Mouse (Mus musculus) kidney, adult 11 months (tissue): Measurements from ENCODE around the gene Cox15.

Experiments used
- DNase-seq: peaks from one replicate; pipeline ENCODE4 v3.0.0; 2022

Gene Cox15

GRCm38 (mm10) chr19:43752489-43753225 lies at the start of gene Cox15, which contains the start of gene Cutc:
Cox15 (minus strand) TSS chr19:43753000.
Cutc (plus strand) TSS chr19:43752996.
- DNase-seq: peak; percentile 97

DNA sequence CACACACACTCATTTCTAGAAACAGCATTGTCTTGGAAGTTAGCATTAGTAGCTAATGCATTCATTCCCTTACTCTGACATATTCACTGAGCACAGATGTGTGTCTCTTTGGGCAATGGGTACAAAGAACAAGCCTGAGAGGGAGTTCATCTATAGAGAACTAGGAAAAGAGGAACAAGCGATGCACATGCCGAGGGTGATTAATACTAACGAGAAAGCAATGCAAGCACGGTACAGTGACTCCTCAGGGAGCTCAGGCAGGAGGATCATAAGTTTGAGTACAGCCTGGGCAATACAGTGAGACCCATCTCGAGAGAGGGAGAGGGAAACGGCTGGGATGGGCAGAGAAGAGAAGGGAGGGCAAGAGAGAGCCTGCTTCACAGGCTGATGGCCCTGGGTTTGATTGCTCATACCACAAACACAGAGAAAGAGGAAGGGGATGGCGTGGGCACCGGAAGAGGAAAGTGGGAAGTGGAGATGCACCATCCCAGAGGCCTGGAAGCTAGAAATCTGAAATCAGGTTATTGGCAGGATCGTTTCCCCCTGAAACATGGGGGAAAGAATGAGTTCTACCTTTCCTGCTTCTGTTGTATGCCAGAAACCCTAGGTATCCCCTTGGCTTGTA lies 48.7 kb upstream of the Cox15 start:
- no peak for DNase-seq

GRCm38 (mm10) chr19:43797216-43797615 lies 44.4 kb upstream of the Cox15 start:
- DNase-seq: no peak

GRCm38 (mm10) chr19:43795511-43795910 lies 42.7 kb upstream of the Cox15 start:
- DNase-seq: no peak

- no peak for DNase-seq
Measured at GRCm38 (mm10) chr19:43793951-43794350, 41.2 kb upstream of the Cox15 start.

GRCm38 (mm10) chr19:43792537-43792936 lies 39.7 kb upstream of the Cox15 start:
- DNase-seq: no peak

GRCm38 (mm10) chr19:43789817-43790216 lies 37.0 kb upstream of the Cox15 start:
- DNase-seq: no peak

- no peak for DNase-seq
Measured at GRCm38 (mm10) chr19:43786249-43787026, 33.6 kb upstream of the Cox15 start.

- DNase-seq: no peak
Measured at GRCm38 (mm10) chr19:43784761-43785160, 32.0 kb upstream of the Cox15 start.

DNA sequence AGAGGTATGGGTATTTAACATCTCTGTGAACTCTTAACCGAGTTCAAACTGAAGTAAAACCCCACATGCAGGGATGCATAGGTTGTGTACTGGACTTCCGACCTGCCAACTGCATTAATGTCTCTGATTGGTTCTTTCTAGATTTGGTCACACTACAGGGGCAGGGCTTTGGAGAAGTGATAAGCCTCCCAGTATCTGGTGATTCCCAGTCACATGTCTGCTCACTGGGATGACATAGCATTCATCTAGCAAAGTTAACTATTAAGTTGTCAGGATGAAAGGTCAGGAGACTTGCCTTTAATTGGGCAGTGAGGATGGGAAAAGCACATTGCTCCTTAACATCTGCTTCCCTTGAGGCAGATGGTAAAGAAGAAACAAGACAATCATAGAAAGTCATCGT lies 29.2 kb upstream of the Cox15 start, which contains the start of gene Abcc2:
Abcc2 (plus strand) TSS at position 213 of the 400 bp plus-strand sequence.
- peak; percentile 75 for DNase-seq

DNA sequence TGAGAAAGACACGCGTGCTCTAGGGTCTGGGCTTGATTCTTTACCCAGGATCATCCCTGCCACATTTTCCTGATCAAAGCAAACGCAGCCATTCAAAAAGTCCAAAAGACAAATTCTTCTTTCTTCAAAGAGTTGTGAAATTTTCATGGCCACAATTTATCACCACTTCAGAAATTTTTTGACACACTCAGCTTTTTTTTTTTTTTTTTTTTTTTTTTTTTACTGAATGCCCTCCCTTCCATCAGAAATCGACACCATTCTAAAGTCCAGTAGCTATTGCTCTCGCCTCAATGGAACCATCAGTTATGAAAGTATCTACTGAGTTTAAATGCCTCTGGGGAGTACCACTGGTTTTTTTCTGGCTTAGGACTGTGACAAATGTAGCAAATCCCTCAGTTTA lies 27.6 kb upstream of the Cox15 start:
- DNase-seq: no peak

GRCm38 (mm10) chr19:43777308-43777707 lies 24.5 kb upstream of the Cox15 start:
- DNase-seq: no peak

DNA sequence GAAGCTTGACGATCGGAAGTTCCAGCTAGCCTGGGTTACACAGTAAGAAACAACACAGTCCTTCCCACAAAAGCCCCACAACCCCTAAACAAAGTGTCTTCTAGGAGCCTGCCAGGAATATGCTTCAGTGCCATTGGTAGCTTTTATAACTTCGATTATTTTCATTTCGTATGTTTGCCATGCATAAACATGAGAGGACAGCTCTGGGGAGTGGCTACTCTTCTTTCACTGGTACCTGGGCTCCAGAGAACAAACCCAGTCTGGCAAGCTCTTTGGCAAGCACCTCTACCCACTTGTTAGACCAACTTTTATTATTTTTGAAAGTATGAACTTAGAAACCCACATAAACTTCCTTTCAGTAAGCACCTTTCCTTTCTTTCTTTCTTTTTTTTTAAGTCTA lies 23.8 kb upstream of the Cox15 start:
- DNase-seq: no peak

- no peak for DNase-seq
Measured at GRCm38 (mm10) chr19:43775433-43775832, 22.6 kb upstream of the Cox15 start.

GRCm38 (mm10) chr19:43772311-43772710 lies 19.5 kb upstream of the Cox15 start:
- DNase-seq: no peak

- no peak for DNase-seq
Measured at GRCm38 (mm10) chr19:43771499-43771969, 18.7 kb upstream of the Cox15 start.

- no peak for DNase-seq
Measured at GRCm38 (mm10) chr19:43770584-43770983, 17.8 kb upstream of the Cox15 start.

GRCm38 (mm10) chr19:43769366-43769960 lies 16.7 kb upstream of the Cox15 start:
- DNase-seq: no peak

DNA sequence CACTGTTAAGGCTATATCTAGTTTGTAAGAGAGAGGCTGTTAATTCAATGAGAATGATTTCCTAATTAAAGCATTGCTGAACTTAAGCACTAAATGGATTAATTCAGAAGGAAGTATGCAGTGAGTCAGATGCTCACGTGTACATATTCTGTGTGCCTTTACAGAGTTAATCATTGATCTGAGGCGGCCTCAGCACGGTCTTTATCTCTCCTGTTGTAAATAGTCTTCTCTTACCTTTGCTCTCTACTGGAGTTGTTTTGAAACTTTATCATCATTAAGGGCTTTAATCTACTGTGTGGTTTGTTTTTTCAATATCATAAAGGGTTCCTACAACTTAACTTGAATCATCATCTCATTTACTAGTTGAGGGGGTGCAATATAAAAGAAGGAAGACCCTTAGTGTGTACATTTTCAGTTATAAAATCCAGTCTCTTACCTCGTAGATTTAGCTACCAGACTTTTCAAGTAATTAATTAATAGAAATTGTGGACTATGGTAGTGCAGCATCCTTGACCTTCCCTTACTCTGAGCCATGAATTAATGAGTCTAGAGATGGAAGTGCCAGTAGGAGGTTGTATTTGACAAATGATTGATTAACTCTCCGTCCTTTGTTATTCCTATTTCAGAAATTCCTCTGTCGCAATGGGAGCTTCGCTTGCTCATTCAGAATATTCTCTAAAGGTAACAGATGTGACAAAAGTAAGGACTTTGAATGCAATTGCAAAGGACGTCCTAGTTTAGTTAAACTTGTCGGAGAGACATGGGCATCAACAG lies 14.9 kb upstream of the Cox15 start:
- DNase-seq: peak; percentile 63

DNA sequence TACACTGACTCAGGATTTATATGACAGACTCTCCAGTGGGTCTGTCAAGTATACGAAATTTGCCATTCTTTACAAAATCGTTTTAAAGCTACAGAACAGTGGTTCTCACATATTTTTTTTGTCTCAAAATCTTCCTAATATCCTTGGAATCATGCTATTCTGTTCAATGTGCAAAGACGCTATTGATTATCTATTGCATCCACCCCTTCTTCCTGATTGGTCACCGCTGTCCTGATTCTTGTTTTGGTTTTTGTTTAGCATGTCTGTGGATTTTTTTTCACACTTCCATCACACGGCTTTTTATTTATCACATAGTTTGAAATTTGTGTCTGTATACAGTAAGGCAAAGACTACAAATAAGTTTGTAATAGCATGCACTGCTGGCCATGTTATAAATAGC lies 13.7 kb upstream of the Cox15 start:
- no peak for DNase-seq

DNA sequence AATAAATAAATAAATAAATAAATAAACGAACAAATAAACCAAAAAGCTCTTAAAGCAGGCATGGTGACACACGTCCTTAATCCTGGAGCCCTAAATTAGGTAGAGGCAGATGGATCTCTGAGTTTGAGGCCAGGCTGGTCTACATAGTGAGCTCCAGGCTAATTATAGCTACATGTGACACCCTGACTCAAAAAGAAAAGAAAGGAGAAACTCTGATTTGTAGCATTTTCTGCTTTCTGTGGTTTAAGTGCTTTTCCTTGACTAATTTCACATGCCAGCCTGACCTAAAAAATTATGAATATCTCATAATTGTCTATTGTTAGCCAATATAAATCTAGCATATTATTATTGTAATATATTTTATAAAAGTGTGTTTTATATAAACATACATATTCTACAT lies 9.6 kb upstream of the Cox15 start:
- no peak for DNase-seq

DNA sequence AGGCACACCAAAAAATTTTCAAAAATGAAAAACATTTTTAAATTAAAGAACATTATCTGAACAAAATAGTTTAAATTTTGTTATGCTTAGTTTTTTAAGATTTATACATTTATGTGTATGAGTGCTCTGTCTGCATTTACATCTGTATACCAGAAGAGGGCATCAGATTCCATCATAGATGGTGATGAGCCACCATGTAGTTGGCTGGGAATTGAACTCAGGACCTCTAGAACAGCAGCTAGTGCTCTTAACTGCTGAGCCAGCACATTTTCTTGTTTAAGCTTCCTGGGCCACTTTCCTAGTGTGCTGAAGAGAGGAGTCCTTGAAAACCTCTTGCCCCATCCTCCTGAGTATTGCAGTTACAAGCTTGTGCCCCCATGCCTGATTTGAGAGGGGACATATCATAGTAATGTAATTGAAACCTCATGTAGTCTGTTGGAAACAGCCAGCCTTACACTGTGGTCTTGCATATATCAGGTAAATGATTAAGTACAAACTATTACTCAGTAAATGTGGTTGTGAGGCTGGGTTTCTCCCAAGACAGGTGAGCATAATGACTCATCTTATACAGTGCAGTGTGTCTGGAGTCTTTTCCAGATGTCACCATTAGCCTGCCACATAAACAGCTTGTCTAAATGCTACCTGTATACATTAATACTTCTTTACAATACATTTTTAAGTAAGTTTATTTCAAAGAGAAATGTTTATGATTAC lies 8.9 kb upstream of the Cox15 start:
- DNase-seq: no peak
